Mouse (Mus musculus): ENCODE data around the gene Mstn.

Mstn gene

GRCm38 (mm10) chr1:53093180-53093579 is 31.7 kb downstream of the Mstn start:
- DNase-seq (ENCODE audit: low spot score) = no peak

GRCm38 (mm10) chr1:53110561-53110960 is 49.1 kb downstream of the Mstn start:
- DNase-seq (ENCODE audit: low spot score) = no peak

Measured in retina, embryonic 14.5 days (tissue).